Comparison of ENCODE assay signal across 27 mouse cellular contexts in genomic region chr3:103193186-103193585, GRCm38 (mm10).
"Had no signal": no experiment of that assay in that cellular context is flagged by ENCODE, and none has a peak within 500 bp of the region (broad histone marks: within the 10 kb centered on the region; RNA-seq: fewer than 3 reads in every experiment).

No protein-coding gene starts in this region.

- H3K36me3 ChIP-seq: heart, embryonic 13.5 days; heart, embryonic 15.5 days; hindbrain, embryonic 10.5 days; hindbrain, embryonic 12.5 days; intestine, embryonic 15.5 days; limb, embryonic 13.5 days; limb, embryonic 15.5 days had no signal

- H3K4me2 ChIP-seq: heart, embryonic 11.5 days; heart, embryonic 13.5 days; heart, embryonic 15.5 days; hindbrain, embryonic 12.5 days; hindbrain, embryonic 14.5 days; intestine, embryonic 15.5 days; limb, embryonic 13.5 days; limb, embryonic 15.5 days; liver, embryonic 12.5 days had no signal

- H3K9ac ChIP-seq: heart, embryonic 13.5 days; heart, embryonic 15.5 days; hindbrain, embryonic 12.5 days; hindbrain, embryonic 14.5 days; intestine, embryonic 15.5 days; limb, embryonic 13.5 days; limb, embryonic 15.5 days; liver, embryonic 12.5 days; liver, embryonic 14.5 days had no signal

- ATAC-seq: hindbrain, embryonic 16.5 days; inflammation-experienced regulatory T-cells, adult 6 months; intestine, embryonic 15.5 days; intestine, postnatal 0 days; liver, embryonic 12.5 days had no signal

- H3K9me3 ChIP-seq: intestine, embryonic 15.5 days; limb, embryonic 15.5 days had no signal

- H3K4me1 ChIP-seq: heart, embryonic 15.5 days; hindbrain, embryonic 12.5 days; intestine, embryonic 15.5 days had no signal

- H3K4me3 ChIP-seq: gastrocnemius, adult 2 months; heart, adult 2 months; heart, embryonic 13.5 days; heart, embryonic 15.5 days; hindbrain, embryonic 10.5 days; hindbrain, embryonic 12.5 days; intestine, embryonic 15.5 days; layer of hippocampus, adult 2 months; left cerebral cortex, adult 2 months; limb, embryonic 13.5 days; limb, embryonic 15.5 days; liver, embryonic 12.5 days had no signal

- H3K27ac ChIP-seq: gastrocnemius, adult 2 months; heart, adult 2 months; heart, embryonic 13.5 days; heart, embryonic 15.5 days; hindbrain, embryonic 10.5 days; hindbrain, embryonic 12.5 days; hindbrain, embryonic 14.5 days; intestine, embryonic 15.5 days; layer of hippocampus, adult 2 months; left cerebral cortex, adult 2 months; limb, embryonic 13.5 days; limb, embryonic 15.5 days; liver, embryonic 14.5 days had no signal

- H3K27me3 ChIP-seq: heart, embryonic 13.5 days; heart, embryonic 15.5 days; hindbrain, embryonic 12.5 days; intestine, embryonic 15.5 days; limb, embryonic 13.5 days; limb, embryonic 15.5 days; liver, embryonic 12.5 days had no signal

- DNase-seq: gastrocnemius, adult 2 months; gastrocnemius, postnatal 10 days; gastrocnemius, postnatal 25 days; heart, adult 2 months; heart, postnatal 4 days; kidney, adult 18-20 months; kidney, adult 8-10 months; kidney, postnatal 10 days; kidney, postnatal 25 days; kidney, postnatal 4 days; left cerebral cortex, postnatal 4 days had no signal
